ENCODE assay signal across 12 mouse cellular contexts in genomic region chr5:38157481-38158020, GRCm38 (mm10). TPM values are rescaled to one million over a fixed set of nuclear protein-coding genes. Genes with fewer than 3 reads are reported as not detected.
DNase-seq lines count a peak whose midpoint lies in the region; ATAC-seq and TF ChIP-seq lines count a peak whose summit lies in the region.
"Had no signal": no experiment of that assay in that cellular context is flagged by ENCODE, and none has a peak within 500 bp of the region (broad histone marks: within the 10 kb centered on the region; RNA-seq: fewer than 3 reads in every experiment).

No protein-coding gene starts in this region.

- H3K9me3 ChIP-seq in kidney, embryonic 15.5 days (replicated peaks), result no peaks in the 10 kb centered on the region
- H3K9me3 ChIP-seq in embryonic facial prominence, embryonic 13.5 days, result no peaks in the 10 kb centered on the region
- no peaks in the 10 kb centered on the region for H3K9me3 ChIP-seq in hindbrain, postnatal 0 days (ENCODE audit: low read length)
- no peaks in the 10 kb centered on the region for H3K9me3 ChIP-seq in midbrain, postnatal 0 days (ENCODE audit: low read length)
- H3K9me3 ChIP-seq: liver, embryonic 13.5 days had no signal

- peak overlapping the region; percentile 89; the same call in 1 of the 2 replicates for H3K4me2 ChIP-seq in kidney, embryonic 15.5 days
- peak overlapping the region; percentile 76 for H3K4me2 ChIP-seq in embryonic facial prominence, embryonic 13.5 days
- H3K4me2 ChIP-seq in hindbrain, postnatal 0 days (ENCODE audit: low read depth, low read length), result peak overlapping the region; percentile 85
- peak overlapping the region; percentile 85 for H3K4me2 ChIP-seq in midbrain, postnatal 0 days (ENCODE audit: low read depth, low read length, poor library complexity, severe bottlenecking)
- H3K4me2 ChIP-seq: liver, embryonic 13.5 days had no signal

- no peak overlapping the region for H3K9ac ChIP-seq in kidney, embryonic 15.5 days
- H3K9ac ChIP-seq in embryonic facial prominence, embryonic 13.5 days, result peak overlapping the region; percentile 93
- peak overlapping the region; percentile 97 for H3K9ac ChIP-seq in hindbrain, postnatal 0 days (replicated peaks; ENCODE audit: low read length)
- peak overlapping the region; percentile 99 for H3K9ac ChIP-seq in midbrain, postnatal 0 days (replicated peaks; ENCODE audit: low read length, poor library complexity, severe bottlenecking)
- H3K9ac ChIP-seq: liver, embryonic 13.5 days had no signal

- peaks cover 37% of the 10 kb centered on the region for H3K27me3 ChIP-seq in kidney, embryonic 15.5 days
- peaks cover 21% of the 10 kb centered on the region for H3K27me3 ChIP-seq in embryonic facial prominence, embryonic 13.5 days
- H3K27me3 ChIP-seq in hindbrain, postnatal 0 days (ENCODE audit: insufficient read depth, low read length), result no peaks in the 10 kb centered on the region
- H3K27me3 ChIP-seq in midbrain, postnatal 0 days (ENCODE audit: insufficient read depth, low read length), result no peaks in the 10 kb centered on the region

- peaks cover 13% of the 10 kb centered on the region for H3K4me1 ChIP-seq in kidney, embryonic 15.5 days
- H3K4me1 ChIP-seq in embryonic facial prominence, embryonic 13.5 days, result peaks cover 21% of the 10 kb centered on the region
- H3K4me1 ChIP-seq in hindbrain, postnatal 0 days (ENCODE audit: insufficient read depth, low read length), result peaks cover 32% of the 10 kb centered on the region
- peaks cover 43% of the 10 kb centered on the region for H3K4me1 ChIP-seq in midbrain, postnatal 0 days (ENCODE audit: insufficient read depth, low read length)
- H3K4me1 ChIP-seq: liver, embryonic 13.5 days had no signal

- H3K36me3 ChIP-seq in kidney, embryonic 15.5 days, result peaks cover 35% of the 10 kb centered on the region
- H3K36me3 ChIP-seq in embryonic facial prominence, embryonic 13.5 days, result peaks cover 49% of the 10 kb centered on the region
- H3K36me3 ChIP-seq in hindbrain, postnatal 0 days (ENCODE audit: insufficient read depth, low read length), result peaks cover 27% of the 10 kb centered on the region
- H3K36me3 ChIP-seq in midbrain, postnatal 0 days (ENCODE audit: insufficient read depth, low read length), result peaks cover 39% of the 10 kb centered on the region
- H3K36me3 ChIP-seq: liver, embryonic 13.5 days had no signal

- peak overlapping the region; percentile 63; the same call in 1 of the 2 replicates for H3K4me3 ChIP-seq in kidney, embryonic 15.5 days (replicated peaks)
- peak overlapping the region; percentile 86 for H3K4me3 ChIP-seq in embryonic facial prominence, embryonic 13.5 days
- peak overlapping the region; percentile 75 for H3K4me3 ChIP-seq in hindbrain, postnatal 0 days (ENCODE audit: low read length)
- H3K4me3 ChIP-seq in midbrain, postnatal 0 days (ENCODE audit: low read depth, low read length), result peak overlapping the region; percentile 70
- H3K4me3 ChIP-seq: liver, embryonic 13.5 days; myocyte had no signal

- 69% methylated on average over 9 of the region's 9 CpGs for WGBS in kidney, embryonic 15.5 days
- 67% methylated on average over 9 of the region's 9 CpGs for WGBS in embryonic facial prominence, embryonic 13.5 days
- 19% methylated on average over 9 of the region's 9 CpGs for WGBS in hindbrain, postnatal 0 days
- WGBS in midbrain, postnatal 0 days, result 18% methylated on average over 9 of the region's 9 CpGs

- no peak for DNase-seq in kidney, postnatal 4 days
- DNase-seq in hindbrain, postnatal 0 days (ENCODE audit: low spot score), result no peak
- DNase-seq in midbrain, postnatal 0 days (ENCODE audit: low spot score), result no peak
- no peak for DNase-seq in heart, adult 11 months
- DNase-seq in heart, postnatal 4 days, result no peak
- DNase-seq in urinary bladder, adult 2 months (ENCODE audit: low spot score), result no peak
- DNase-seq: gastrocnemius, postnatal 25 days; kidney, adult 8-10 months; liver, embryonic 13.5 days had no signal

- no peak overlapping the region for H3K27ac ChIP-seq in kidney, embryonic 15.5 days
- H3K27ac ChIP-seq in embryonic facial prominence, embryonic 13.5 days, result no peak overlapping the region
- peak overlapping the region; percentile 97 for H3K27ac ChIP-seq in hindbrain, postnatal 0 days
- H3K27ac ChIP-seq in midbrain, postnatal 0 days (ENCODE audit: low read depth, low read length), result peak overlapping the region; percentile 99
- H3K27ac ChIP-seq: liver, embryonic 13.5 days had no signal

- no peak for TF ChIP-seq CTCF in hindbrain, postnatal 0 days (IDR thresholded peaks at IDR 0.05; ENCODE audit: low read depth)
- no peak for TF ChIP-seq CTCF in midbrain, postnatal 0 days (IDR thresholded peaks at IDR 0.05)

- no peak for ATAC-seq in kidney, embryonic 15.5 days (replicated peaks; ENCODE audit: low FRiP score)
- no peak for ATAC-seq in embryonic facial prominence, embryonic 13.5 days (ENCODE audit: insufficient number of reproducible peaks, insufficient read depth, low FRiP score, low TSS enrichment, low read depth)
- no peak for ATAC-seq in hindbrain, postnatal 0 days
- no peak for ATAC-seq in midbrain, postnatal 0 days (ENCODE audit: low FRiP score)

RNA-seq across cellular contexts. Expression of gene Nsg1, which starts 2.2 kb away (rescaled TPM):
- polyA plus RNA-seq in kidney, embryonic 15.5 days (2015; fragmentation: Nextera tagmentation; extraction: Ambion mirVana), result 69.8 and 77.3 TPM in 2 replicates
- 169 and 180 TPM in 2 replicates for polyA plus RNA-seq in embryonic facial prominence, embryonic 13.5 days (2015; fragmentation: Nextera tagmentation; extraction: Ambion mirVana)
- total RNA-seq in hindbrain, postnatal 0 days (2014; rRNA removed), result 1,011 and 1,051 TPM in 2 replicates
- polyA plus RNA-seq in hindbrain, postnatal 0 days (2015; fragmentation: Nextera tagmentation; extraction: Ambion mirVana), result 1,463 and 1,578 TPM in 2 replicates
- 1,351 and 1,527 TPM in 2 replicates for total RNA-seq in midbrain, postnatal 0 days (2014; rRNA removed)
- polyA plus RNA-seq in midbrain, postnatal 0 days (2015; fragmentation: Nextera tagmentation; extraction: Ambion mirVana), result 1,877 and 1,998 TPM in 2 replicates
- 10 to 100 TPM; 21.1 to 22.4 TPM for total RNA-seq in heart, postnatal 4 days (2021)
- polyA plus RNA-seq in urinary bladder, adult 2 months (2012; rRNA removed), result 13.9 and 16.9 TPM in 2 replicates

Comparison
In these comparisons a context has a peak if more than half of its experiments do, and no peak if none do; other contexts are left out.
1. H3K27ac ChIP-seq: peak in hindbrain, postnatal 0 days (single experiment) and midbrain, postnatal 0 days (single experiment); none in kidney, embryonic 15.5 days (single experiment) and embryonic facial prominence, embryonic 13.5 days (single experiment).
2. Peak in every context shown above with its lines, with median percentiles within 50 percentile points of each other: H3K4me2 ChIP-seq and H3K4me3 ChIP-seq.